In the genomic region with DNA sequence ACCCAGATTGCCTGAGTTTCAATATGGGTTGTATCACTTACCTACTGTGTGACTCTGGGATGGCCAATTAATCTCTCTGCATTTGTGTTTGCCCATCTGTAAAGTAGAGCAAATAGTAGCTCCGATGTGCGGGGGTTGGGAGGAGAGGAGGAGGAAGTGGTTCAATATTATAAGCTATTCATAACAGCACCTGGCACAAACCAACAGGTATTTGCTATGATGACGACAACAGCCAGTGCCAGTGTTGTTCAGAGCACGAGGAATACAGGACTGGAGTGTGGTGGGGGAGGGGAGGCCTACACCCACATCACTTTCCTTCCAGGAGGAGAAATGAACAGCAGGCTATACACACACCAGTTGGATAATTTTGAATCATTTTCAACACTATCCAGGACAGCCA, we compare ENCODE assay signal across 16 mouse cellular contexts.
A peak's percentile ranks its signal among the peaks of the same experiment; 100 is the strongest.
DNase-seq lines count a peak whose midpoint lies in the region; ATAC-seq and TF ChIP-seq lines count a peak whose summit lies in the region.
"Had no signal": no experiment of that assay in that cellular context is flagged by ENCODE, and none has a peak within 500 bp of the region (broad histone marks: within the 10 kb centered on the region; RNA-seq: fewer than 3 reads in every experiment).

No protein-coding gene starts in this region.

- peak; percentile 74; the same call in 1 of the 2 replicates for ATAC-seq in stomach, embryonic 16.5 days (ENCODE audit: insufficient read depth, low FRiP score)
- ATAC-seq in kidney, embryonic 15.5 days (replicated peaks; ENCODE audit: low FRiP score) = no peak
- ATAC-seq: liver, embryonic 12.5 days had no signal

- H3K36me3 ChIP-seq in stomach, embryonic 16.5 days (ENCODE audit: control insufficient read depth, insufficient read depth, low read length) = no peaks in the 10 kb centered on the region
- H3K36me3 ChIP-seq in kidney, embryonic 15.5 days = no peaks in the 10 kb centered on the region
- H3K36me3 ChIP-seq: embryonic facial prominence, embryonic 12.5 days; heart, embryonic 12.5 days; hindbrain, embryonic 15.5 days; liver, embryonic 12.5 days had no signal

- 0 out of 2 replicates have a peak overlapping the region, but pooled peaks have one; percentile 15 for H3K27ac ChIP-seq in olfactory bulb, adult 2 months (ENCODE audit: insufficient read depth, low read depth, low read length)
- H3K27ac ChIP-seq in stomach, embryonic 16.5 days (ENCODE audit: low read length) = no peak overlapping the region
- no peak overlapping the region for H3K27ac ChIP-seq in kidney, embryonic 15.5 days
- H3K27ac ChIP-seq: embryonic facial prominence, embryonic 12.5 days; hindbrain, embryonic 15.5 days; liver, embryonic 12.5 days had no signal

- H3K4me2 ChIP-seq in stomach, embryonic 16.5 days (ENCODE audit: low read depth, low read length) = no peak overlapping the region
- no peak overlapping the region for H3K4me2 ChIP-seq in kidney, embryonic 15.5 days
- H3K4me2 ChIP-seq: embryonic facial prominence, embryonic 12.5 days; heart, embryonic 12.5 days; hindbrain, embryonic 15.5 days; liver, embryonic 12.5 days had no signal

- 68% methylated on average over 4 of the region's 4 CpGs for WGBS in olfactory bulb, adult 2 months
- WGBS in stomach, embryonic 16.5 days = 54% methylated on average over 4 of the region's 4 CpGs
- 77% methylated on average over 4 of the region's 4 CpGs for WGBS in kidney, embryonic 15.5 days

- H3K9me3 ChIP-seq in stomach, embryonic 16.5 days (replicated peaks; ENCODE audit: control insufficient read depth, low read length) = no peaks in the 10 kb centered on the region
- H3K9me3 ChIP-seq in kidney, embryonic 15.5 days (replicated peaks) = no peaks in the 10 kb centered on the region
- H3K9me3 ChIP-seq: embryonic facial prominence, embryonic 12.5 days; heart, embryonic 12.5 days; hindbrain, embryonic 15.5 days; liver, embryonic 12.5 days had no signal

- no peak for TF ChIP-seq POLR2A in olfactory bulb, adult 2 months (IDR thresholded peaks at IDR 0.05; ENCODE audit: insufficient read depth, low read depth, low read length)

- H3K4me1 ChIP-seq in olfactory bulb, adult 2 months (ENCODE audit: control insufficient read depth, insufficient read depth, low read length) = peaks cover 23% of the 10 kb centered on the region
- no peaks in the 10 kb centered on the region for H3K4me1 ChIP-seq in stomach, embryonic 16.5 days (ENCODE audit: control insufficient read depth, insufficient read depth, low read length)
- no peaks in the 10 kb centered on the region for H3K4me1 ChIP-seq in kidney, embryonic 15.5 days
- H3K4me1 ChIP-seq: embryonic facial prominence, embryonic 12.5 days; heart, embryonic 12.5 days; hindbrain, embryonic 15.5 days had no signal

- no peak for TF ChIP-seq CTCF in olfactory bulb, adult 2 months (IDR thresholded peaks at IDR 0.05; ENCODE audit: insufficient read depth, low read depth, low read length)

- no peak overlapping the region for H3K9ac ChIP-seq in stomach, embryonic 16.5 days (ENCODE audit: low read length)
- H3K9ac ChIP-seq in kidney, embryonic 15.5 days = no peak overlapping the region
- H3K9ac ChIP-seq: embryonic facial prominence, embryonic 12.5 days; heart, embryonic 12.5 days; hindbrain, embryonic 15.5 days; liver, embryonic 12.5 days had no signal

- intact Hi-C loops in gastrocnemius, postnatal 36 days (cut with DNase I) = no loop called here

- no peak overlapping the region for H3K4me3 ChIP-seq in olfactory bulb, adult 2 months (ENCODE audit: insufficient read depth, low read depth, low read length)
- H3K4me3 ChIP-seq in stomach, embryonic 16.5 days (replicated peaks; ENCODE audit: low read length) = no peak overlapping the region
- no peak overlapping the region for H3K4me3 ChIP-seq in kidney, embryonic 15.5 days (replicated peaks)
- H3K4me3 ChIP-seq: embryonic facial prominence, embryonic 12.5 days; heart, embryonic 12.5 days; hindbrain, embryonic 15.5 days; liver, embryonic 12.5 days had no signal

- no peaks in the 10 kb centered on the region for H3K27me3 ChIP-seq in stomach, embryonic 16.5 days (ENCODE audit: control insufficient read depth, insufficient read depth, low read length)
- H3K27me3 ChIP-seq in kidney, embryonic 15.5 days = no peaks in the 10 kb centered on the region
- H3K27me3 ChIP-seq: embryonic facial prominence, embryonic 12.5 days; heart, embryonic 12.5 days; hindbrain, embryonic 15.5 days; liver, embryonic 12.5 days had no signal

- peak; percentile 53 for DNase-seq in layer of hippocampus, adult 11-12 months (ENCODE audit: low spot score)
- no peak for DNase-seq in layer of hippocampus, adult 9-10 months (ENCODE audit: low spot score)
- peak; percentile 39 to 65 for DNase-seq in layer of hippocampus, adult 18-20 months (ENCODE audit: low spot score in 2 of 2)
- no peak for DNase-seq in gastrocnemius, postnatal 36 days
- DNase-seq in adrenal gland, postnatal 36 days = no peak
- DNase-seq: adrenal gland, postnatal 14 days; B cell, adult 2 months; gastrocnemius, postnatal 14 days; thymus, adult 18-20 months had no signal

Comparison
In these comparisons a context has a peak if more than half of its experiments do, and no peak if none do; other contexts are left out.
1. DNase-seq: peak in layer of hippocampus, adult 11-12 months (single experiment) and layer of hippocampus, adult 18-20 months (2 of 2); none in layer of hippocampus, adult 9-10 months (single experiment), gastrocnemius, postnatal 36 days (0 of 2) and adrenal gland, postnatal 36 days (0 of 2).